Mouse (Mus musculus): ENCODE measurements around the gene Rpap1. TPM values are rescaled to one million over a fixed set of nuclear protein-coding genes. Genes with fewer than 3 reads are reported as not detected.

The Rpap1 gene
- total and polyA plus RNA-seq, 2 experiments from 2014 or later, result 10.2 to 13.9 TPM

DNA sequence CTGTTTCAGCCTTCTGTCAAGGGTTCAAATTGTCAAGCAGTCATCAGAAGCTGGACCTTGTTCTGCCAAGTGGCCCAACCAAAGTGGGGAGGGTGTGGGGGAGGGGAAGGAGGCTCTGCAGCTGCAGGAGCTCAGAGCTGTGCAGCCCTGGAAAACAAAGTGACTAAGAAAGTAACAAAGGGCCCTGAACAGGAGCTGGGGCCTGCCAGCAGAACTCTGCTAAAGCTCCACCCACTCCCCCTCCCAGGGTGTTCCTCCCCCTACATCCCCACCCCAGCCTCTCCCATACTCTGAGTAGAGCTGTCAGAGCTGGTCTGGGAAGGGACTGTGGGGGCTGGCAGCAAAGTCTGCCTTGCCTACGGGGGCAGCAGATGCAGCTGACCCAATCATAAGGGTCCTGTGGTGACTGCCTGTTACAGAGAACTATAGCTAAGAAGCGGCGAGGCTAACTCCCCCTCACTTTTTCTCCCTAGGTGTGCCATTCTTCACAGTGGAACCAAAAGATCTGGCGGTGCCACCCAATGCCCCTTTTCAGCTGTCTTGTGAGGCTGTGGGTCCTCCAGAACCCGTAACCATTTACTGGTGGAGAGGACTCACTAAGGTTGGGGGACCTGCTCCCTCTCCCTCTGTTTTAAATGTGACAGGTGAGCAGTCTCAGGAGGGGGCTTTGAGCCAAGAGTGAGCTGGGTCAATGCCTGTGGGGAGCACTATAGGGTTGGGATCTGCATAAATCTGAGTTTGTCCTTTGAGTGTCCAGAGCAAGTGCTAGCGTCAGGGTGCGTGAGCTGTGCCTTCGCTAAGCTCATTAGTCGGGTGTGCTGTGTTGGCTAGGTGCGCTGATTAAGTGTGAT, 15.7 kb upstream of the Rpap1 start:
- Histone ChIP-seq H3K36me3 (replicated peaks; ENCODE audit: control insufficient read depth, insufficient read depth, low read length) (no peaks in the 10 kb centered on the region), H3K27me3 (ENCODE audit: control insufficient read depth, insufficient read depth, low read length) (no peaks in the 10 kb centered on the region; the same call in 1 of the 2 replicates), H3K9ac (replicated peaks; ENCODE audit: low read depth, low read length) (no peak overlapping the region), H3K4me3 (ENCODE audit: low read depth, low read length) (no peak overlapping the region), H3K4me1 (ENCODE audit: control insufficient read depth, insufficient read depth) (peaks cover 22% of the 10 kb centered on the region), H3K4me2 (ENCODE audit: low read depth, low read length) (no peak overlapping the region), H3K9me3 (replicated peaks; ENCODE audit: control insufficient read depth, low read length) (no peaks in the 10 kb centered on the region), H3K27ac (ENCODE audit: low read depth) (no peak overlapping the region)
- DNase-seq (ENCODE audit: low spot score), result no peak
- TF ChIP-seq EP300 (IDR thresholded peaks at IDR 0.05; ENCODE audit: low read depth), result no peak
- no peak for TF ChIP-seq CTCF (IDR thresholded peaks at IDR 0.05; ENCODE audit: low read depth)
- ATAC-seq (ENCODE audit: insufficient read depth, low read depth), result no peak
- WGBS, result 59% methylated on average over 10 of the region's 10 CpGs

DNA sequence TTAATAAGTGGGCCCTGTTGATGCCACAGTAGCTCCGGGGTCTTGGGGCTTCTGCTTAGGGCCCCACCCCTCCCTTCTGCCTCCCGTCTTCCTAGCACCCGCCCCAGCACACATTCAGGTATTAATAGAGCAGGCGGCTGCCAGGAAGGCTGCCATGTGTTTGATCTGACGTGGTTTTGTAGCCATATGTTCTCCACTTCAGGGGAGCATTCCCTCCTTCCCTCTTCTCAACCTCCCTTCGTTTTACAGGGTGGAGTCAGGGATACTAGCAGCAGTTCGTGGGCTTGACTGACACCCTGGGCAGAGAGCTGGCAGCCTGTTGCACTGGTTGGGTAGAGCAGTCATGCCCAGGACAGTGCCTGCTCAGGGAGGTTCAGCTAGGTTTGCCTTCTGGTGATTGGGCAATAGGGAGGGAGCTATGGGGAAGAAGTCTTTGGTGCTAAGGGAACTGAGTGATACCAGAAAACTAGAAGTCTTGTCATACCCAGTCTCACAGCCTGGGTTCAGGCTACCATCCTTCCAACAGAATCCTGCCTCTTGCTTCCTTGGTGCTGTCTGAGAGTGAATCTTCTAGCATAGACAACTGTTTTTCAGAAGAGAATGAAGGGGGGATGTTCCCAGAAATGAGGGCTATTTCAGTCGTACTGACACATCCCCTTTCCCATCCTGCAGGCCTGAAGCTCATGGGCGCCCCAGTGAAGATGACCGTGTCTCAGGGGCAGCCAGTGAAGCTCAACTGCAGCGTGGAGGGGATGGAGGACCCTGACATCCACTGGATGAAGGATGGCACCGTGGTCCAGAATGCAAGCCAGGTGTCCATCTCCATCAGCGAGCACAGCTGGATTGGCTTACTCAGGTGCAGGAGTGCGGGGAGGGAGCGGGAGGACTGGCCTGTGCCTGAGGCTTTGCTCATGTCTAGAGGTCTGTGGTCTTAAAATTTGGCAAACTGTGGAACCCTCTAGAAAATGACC, 13.8 kb upstream of the Rpap1 start:
- no peak for ATAC-seq (ENCODE audit: insufficient read depth, low read depth)
- WGBS, result 66% methylated on average over 15 of the region's 15 CpGs
- no peak overlapping the region for H3K9ac ChIP-seq (replicated peaks; ENCODE audit: low read depth, low read length)

DNA sequence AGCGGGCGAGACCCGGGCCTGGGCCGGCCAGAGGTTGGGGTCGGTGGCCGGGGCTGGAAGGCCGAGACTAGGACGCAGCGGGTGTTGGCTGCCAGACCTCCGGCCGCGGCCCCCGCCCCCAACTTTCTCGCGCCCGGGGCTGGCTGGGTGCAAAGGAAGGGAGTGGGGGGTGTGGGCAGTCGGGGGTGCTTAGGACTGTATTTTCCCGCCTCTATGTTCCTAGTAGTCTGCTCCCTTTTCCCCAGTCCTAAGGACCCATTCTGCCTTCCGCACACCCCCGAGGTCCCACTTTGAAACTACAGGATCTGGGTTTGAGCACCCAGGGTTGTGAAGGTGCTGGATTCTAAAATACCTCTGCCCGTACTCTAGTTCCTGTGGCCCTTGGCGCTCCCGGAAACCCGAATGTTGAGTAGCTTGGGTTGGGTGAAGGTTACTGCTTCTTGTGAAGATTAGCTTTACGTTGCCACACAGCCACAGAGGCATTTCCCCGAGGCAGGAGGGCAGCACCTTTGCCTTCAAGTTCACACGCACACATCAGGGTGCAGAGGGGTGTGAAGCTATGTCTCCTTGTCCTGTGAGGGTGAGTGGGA, 12.7 kb upstream of the Rpap1 start:
- Histone ChIP-seq H3K4me3 (ENCODE audit: low read depth, low read length) (peak overlapping the region; percentile 82), H3K4me1 (ENCODE audit: control insufficient read depth, insufficient read depth) (peaks cover 23% of the 10 kb centered on the region), H3K27ac (ENCODE audit: low read depth) (no peak overlapping the region), H3K27me3 (ENCODE audit: control insufficient read depth, insufficient read depth, low read length) (peaks cover 4% of the 10 kb centered on the region; the same call in 1 of the 2 replicates), H3K36me3 (replicated peaks; ENCODE audit: control insufficient read depth, insufficient read depth, low read length) (no peaks in the 10 kb centered on the region), H3K9me3 (replicated peaks; ENCODE audit: control insufficient read depth, low read length) (no peaks in the 10 kb centered on the region), H3K9ac (replicated peaks; ENCODE audit: low read depth, low read length) (peak overlapping the region; percentile 71), H3K4me2 (ENCODE audit: low read depth, low read length) (peak overlapping the region; percentile 100)
- ATAC-seq (ENCODE audit: insufficient read depth, low read depth), result peak; percentile 13; the same call in 1 of the 2 replicates
- no peak for DNase-seq (ENCODE audit: low spot score)
- 2% methylated on average over 23 of the region's 27 CpGs for WGBS
- no peak for TF ChIP-seq EP300 (IDR thresholded peaks at IDR 0.05; ENCODE audit: low read depth)
- no peak for TF ChIP-seq CTCF (IDR thresholded peaks at IDR 0.05; ENCODE audit: low read depth)

More for the DNA sequence above, 13.8 kb upstream of the Rpap1 start:
- TF ChIP-seq EP300 (IDR thresholded peaks at IDR 0.05; ENCODE audit: low read depth) (no peak), CTCF (IDR thresholded peaks at IDR 0.05; ENCODE audit: low read depth) (no peak)
- H3K27ac ChIP-seq (ENCODE audit: low read depth), result no peak overlapping the region
- H3K36me3 ChIP-seq (replicated peaks; ENCODE audit: control insufficient read depth, insufficient read depth, low read length), result no peaks in the 10 kb centered on the region
- DNase-seq (ENCODE audit: low spot score), result no peak
- no peaks in the 10 kb centered on the region for H3K9me3 ChIP-seq (replicated peaks; ENCODE audit: control insufficient read depth, low read length)
- H3K4me2 ChIP-seq (ENCODE audit: low read depth, low read length), result peak overlapping the region; percentile 100; the same call in 1 of the 2 replicates
- no peak overlapping the region for H3K4me3 ChIP-seq (ENCODE audit: low read depth, low read length)
- peaks cover 4% of the 10 kb centered on the region; the same call in 1 of the 2 replicates for H3K27me3 ChIP-seq (ENCODE audit: control insufficient read depth, insufficient read depth, low read length)
- peaks cover 25% of the 10 kb centered on the region for H3K4me1 ChIP-seq (ENCODE audit: control insufficient read depth, insufficient read depth)

DNA sequence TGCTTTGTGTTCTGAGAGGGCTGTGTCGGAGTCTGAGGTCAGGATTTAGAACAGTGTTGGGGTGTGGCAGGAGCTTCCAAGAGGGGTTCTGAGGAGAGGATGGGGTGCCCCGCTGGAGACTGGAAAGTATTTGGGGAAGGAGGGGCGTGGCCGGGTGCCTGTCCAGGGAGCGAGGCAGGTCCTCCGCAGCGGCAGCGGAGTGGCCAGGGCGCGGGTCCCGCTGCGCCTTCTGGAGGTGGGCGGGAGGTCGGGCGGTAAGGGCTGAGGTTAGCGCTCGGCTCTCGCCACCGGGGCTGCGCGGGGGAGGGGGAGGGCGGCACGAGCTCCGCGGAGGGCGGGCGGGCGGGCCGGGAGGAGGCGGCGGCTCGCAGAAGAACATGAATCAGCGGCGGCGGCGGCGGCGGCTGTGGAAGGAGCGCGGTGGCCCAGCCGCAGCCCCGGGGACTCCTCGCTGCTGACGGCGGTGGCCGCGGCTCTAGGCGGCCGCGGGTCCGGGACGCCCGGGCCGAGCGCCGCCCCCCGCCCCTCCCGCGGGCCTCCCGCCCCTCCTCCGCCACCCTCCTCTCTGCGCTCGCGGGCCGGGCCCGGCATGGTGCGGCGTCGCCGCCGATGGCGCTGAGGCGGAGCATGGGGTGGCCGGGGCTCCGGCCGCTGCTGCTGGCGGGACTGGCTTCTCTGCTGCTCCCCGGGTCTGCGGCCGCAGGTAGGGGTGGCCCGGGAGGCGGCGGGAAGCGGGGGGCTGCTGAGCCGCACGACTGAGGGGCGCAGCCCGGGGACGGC, 12.0 kb upstream of the Rpap1 start:
- peak; percentile 65 for ATAC-seq (ENCODE audit: insufficient read depth, low read depth)
- Histone ChIP-seq H3K9me3 (replicated peaks; ENCODE audit: control insufficient read depth, low read length) (no peaks in the 10 kb centered on the region), H3K27me3 (ENCODE audit: control insufficient read depth, insufficient read depth, low read length) (peaks cover 4% of the 10 kb centered on the region; the same call in 1 of the 2 replicates), H3K9ac (replicated peaks; ENCODE audit: low read depth, low read length) (peak overlapping the region; percentile 71), H3K36me3 (replicated peaks; ENCODE audit: control insufficient read depth, insufficient read depth, low read length) (no peaks in the 10 kb centered on the region), H3K4me2 (ENCODE audit: low read depth, low read length) (peak overlapping the region; percentile 100), H3K27ac (ENCODE audit: low read depth) (peak overlapping the region; percentile 20; the same call in 1 of the 2 replicates), H3K4me3 (ENCODE audit: low read depth, low read length) (peak overlapping the region; percentile 82), H3K4me1 (ENCODE audit: control insufficient read depth, insufficient read depth) (peaks cover 20% of the 10 kb centered on the region)
- WGBS, result under 1% methylated on average over 39 of the region's 89 CpGs
- TF ChIP-seq EP300 (IDR thresholded peaks at IDR 0.05; ENCODE audit: low read depth) (no peak), CTCF (IDR thresholded peaks at IDR 0.05; ENCODE audit: low read depth) (no peak)
- DNase-seq (ENCODE audit: low spot score), result peak; percentile 19

Measured in heart, postnatal 0 days (tissue).